Mouse (Mus musculus) forebrain, postnatal 0 days (tissue): ENCODE measurements at regions not wholly inside any gene's neighbourhood (a gene's known extent, or its start where the extent isn't known, plus 50 kb on each side); places are given as distances from the start of the nearest gene placed in this dataset.

ENCODE experiments used
- ATAC-seq: fragments of 200-750 bp; cut with Nextera tagmentation; 2 replicates; pipeline ENCODE4 v1.8.0; 2017; ENCODE audit warnings: mild to moderate bottlenecking, moderate library complexity
- DNase-seq: peaks from one replicate; pipeline ENCODE4 v3.0.0-alpha.2; 2015
- H3K27ac ChIP-seq: fragments of 300-500 bp; sonication (generic); 2 replicates; pipeline ENCODE4 v1.5.1; 2014; ENCODE audit warnings: low read depth, mild to moderate bottlenecking, antibody characterized with exemption, low read length, moderate library complexity, mixed read lengths
- H3K27me3 ChIP-seq: fragments of 300-500 bp; sonication (generic); 2 replicates; pipeline ENCODE4 v1.6.1; 2014; ENCODE audit warnings: mild to moderate bottlenecking, low read length, mixed read lengths; ENCODE audit not compliant: insufficient read depth
- H3K36me3 ChIP-seq: fragments of 300-500 bp; sonication (generic); 2 replicates; pipeline ENCODE4 v1.6.1; 2014; ENCODE audit warnings: mild to moderate bottlenecking, moderate library complexity; ENCODE audit not compliant: insufficient read depth
- H3K4me1 ChIP-seq: fragments of 300-500 bp; sonication (generic); 2 replicates; pipeline ENCODE4 v1.6.1; 2014; ENCODE audit warnings: antibody characterized with exemption; ENCODE audit not compliant: insufficient read depth
- H3K4me2 ChIP-seq: fragments of 300-500 bp; sonication (generic); 2 replicates; pipeline ENCODE4 v1.6.1; 2014; ENCODE audit warnings: low read depth, mild to moderate bottlenecking, moderate library complexity
- H3K4me3 ChIP-seq: fragments of 300-500 bp; sonication (generic); 2 replicates; pipeline ENCODE4 v1.5.1; 2014; ENCODE audit warnings: low read depth, low read length, mixed read lengths
- H3K9ac ChIP-seq: fragments of 300-500 bp; sonication (generic); 2 replicates; pipeline ENCODE4 v1.6.1; 2014; ENCODE audit warnings: mild to moderate bottlenecking
- H3K9me3 ChIP-seq: fragments of 300-500 bp; sonication (generic); 2 replicates; pipeline ENCODE4 v1.6.1; 2016; ENCODE audit warnings: low read length
- CTCF ChIP-seq: sonication (generic); IDR thresholded peaks from 2 replicates; pipeline ENCODE4 v1.5.1; 2016; ENCODE audit warnings: antibody characterized with exemption, control low read depth, low read depth
- WGBS: fragments of 180-500 bp; shearing (Covaris S2); extraction: QIAGEN DNeasy Blood & Tissue Kit; methylation state at CpG from one replicate; pipeline ENCODE4 v1.1.7; 2014; 5-methylcytosine and 5-hydroxymethylcytosine counted together

- no peak for TF ChIP-seq CTCF
- Histone ChIP-seq H3K9me3 (no peaks in the 10 kb centered on the region), H3K27ac (no peak overlapping the region), H3K4me1 (0 out of 2 replicates have a peak, but pooled peaks cover under 1% of the 10 kb centered on the region), H3K9ac (no peak overlapping the region), H3K4me3 (no peak overlapping the region), H3K27me3 (no peaks in the 10 kb centered on the region), H3K36me3 (no peaks in the 10 kb centered on the region), H3K4me2 (no peak overlapping the region)
- DNase-seq = no peak
- no peak for ATAC-seq
- WGBS = 89% methylated on average over 3 of the region's 3 CpGs
Observed at GRCm38 (mm10) chr19:14352551-14352950, 245.3 kb downstream of the Tle4 start.

GRCm38 (mm10) chr19:14353151-14353550 lies 244.7 kb downstream of the Tle4 start:
- no peaks in the 10 kb centered on the region for H3K4me1 ChIP-seq
- ATAC-seq (no peak), DNase-seq (no peak)
- H3K9me3 ChIP-seq = no peaks in the 10 kb centered on the region
- no peaks in the 10 kb centered on the region for H3K36me3 ChIP-seq
- no peak overlapping the region for H3K9ac ChIP-seq
- H3K4me3 ChIP-seq = no peak overlapping the region
- WGBS = 77% methylated on average over 4 of the region's 4 CpGs
- no peak for TF ChIP-seq CTCF
- no peaks in the 10 kb centered on the region for H3K27me3 ChIP-seq
- no peak overlapping the region for H3K27ac ChIP-seq
- H3K4me2 ChIP-seq = no peak overlapping the region

GRCm38 (mm10) chr19:14355128-14355527 lies 242.7 kb downstream of the Tle4 start:
- H3K9ac ChIP-seq = no peak overlapping the region
- no peak overlapping the region for H3K4me3 ChIP-seq
- DNase-seq (peak; percentile 54), ATAC-seq (0 out of 2 replicates have a peak, but pooled peaks have one; percentile 18)
- H3K27ac ChIP-seq = no peak overlapping the region
- no peaks in the 10 kb centered on the region for H3K27me3 ChIP-seq
- no peaks in the 10 kb centered on the region for H3K9me3 ChIP-seq
- no peak overlapping the region for H3K4me2 ChIP-seq
- no peaks in the 10 kb centered on the region for H3K36me3 ChIP-seq
- H3K4me1 ChIP-seq = no peaks in the 10 kb centered on the region
- WGBS = 64% methylated on average over 2 of the region's 2 CpGs
- no peak for TF ChIP-seq CTCF

GRCm38 (mm10) chr19:14355946-14356345 lies 241.9 kb downstream of the Tle4 start:
- no peak for ATAC-seq

GRCm38 (mm10) chr19:14360611-14361010 lies 237.2 kb downstream of the Tle4 start:
- Histone ChIP-seq H3K4me1 (no peaks in the 10 kb centered on the region), H3K36me3 (no peaks in the 10 kb centered on the region), H3K9ac (no peak overlapping the region), H3K27me3 (no peaks in the 10 kb centered on the region), H3K9me3 (no peaks in the 10 kb centered on the region), H3K4me2 (no peak overlapping the region), H3K27ac (no peak overlapping the region), H3K4me3 (no peak overlapping the region)
- ATAC-seq (no peak), DNase-seq (no peak)
- WGBS = 90% methylated on average over 5 of the region's 5 CpGs
- no peak for TF ChIP-seq CTCF

More at GRCm38 (mm10) chr19:14355946-14356345, 241.9 kb downstream of the Tle4 start:
- DNase-seq = no peak
- H3K4me1 ChIP-seq = no peaks in the 10 kb centered on the region
- H3K36me3 ChIP-seq = no peaks in the 10 kb centered on the region
- H3K9me3 ChIP-seq = no peaks in the 10 kb centered on the region
- no peak overlapping the region for H3K27ac ChIP-seq
- no peak overlapping the region for H3K4me3 ChIP-seq
- no peak overlapping the region for H3K9ac ChIP-seq
- no peak overlapping the region for H3K4me2 ChIP-seq
- TF ChIP-seq CTCF = no peak
- H3K27me3 ChIP-seq = no peaks in the 10 kb centered on the region

- Histone ChIP-seq H3K4me1 (no peaks in the 10 kb centered on the region), H3K4me2 (no peak overlapping the region), H3K4me3 (no peak overlapping the region), H3K36me3 (no peaks in the 10 kb centered on the region), H3K9ac (no peak overlapping the region), H3K27me3 (no peaks in the 10 kb centered on the region), H3K9me3 (no peaks in the 10 kb centered on the region), H3K27ac (no peak overlapping the region)
- TF ChIP-seq CTCF = no peak
- ATAC-seq = peak; percentile 43; the same call in 1 of the 2 replicates
- 61% methylated on average over 12 of the region's 12 CpGs for WGBS
- DNase-seq = no peak
Observed at GRCm38 (mm10) chr19:14369098-14369604, 228.7 kb downstream of the Tle4 start.

GRCm38 (mm10) chr19:14371360-14371759 lies 226.5 kb downstream of the Tle4 start:
- DNase-seq (no peak), ATAC-seq (peak; percentile 58; the same call in 1 of the 2 replicates)
- Histone ChIP-seq H3K4me3 (no peak overlapping the region), H3K36me3 (no peaks in the 10 kb centered on the region), H3K4me2 (no peak overlapping the region), H3K9ac (no peak overlapping the region), H3K27ac (no peak overlapping the region), H3K9me3 (no peaks in the 10 kb centered on the region), H3K4me1 (no peaks in the 10 kb centered on the region), H3K27me3 (no peaks in the 10 kb centered on the region)
- 62% methylated on average over 5 of the region's 5 CpGs for WGBS
- no peak for TF ChIP-seq CTCF
